Mouse (Mus musculus) forebrain, embryonic 11.5 days (tissue): ENCODE data around the gene Prrg4. TPM values are rescaled to one million over a fixed set of nuclear protein-coding genes. Genes with fewer than 3 reads are reported as not detected.

Experiments
- polyA plus RNA-seq: library from polyadenylated mRNA; unstranded; fragments of >200 nt; fragmentation: Nextera tagmentation; extraction: Ambion mirVana; gene quantifications from 2 replicates; pipeline ENCODE4 v1.2.1, GENCODE M21; 2014

The Prrg4 gene
- polyA plus RNA-seq, 1 experiment from 2014 or later = 1.1 TPM

Other genes starting within 250 kb of the Prrg4 start
- 64.9 and 68.2 TPM in 2 replicates for gene Tcp11l1, start 137.7 kb downstream of the Prrg4 start, polyA plus RNA-seq
- not detected in 2 replicates for gene Pin1rt1, start 133.5 kb downstream of the Prrg4 start, polyA plus RNA-seq
- 4.0 and 5.5 TPM in 2 replicates for gene Depdc7, start 107.0 kb downstream of the Prrg4 start, polyA plus RNA-seq
- gene Qser1, start 33.1 kb downstream of the Prrg4 start, polyA plus RNA-seq = 18.7 and 18.9 TPM in 2 replicates
- gene Ccdc73, start 17.9 kb upstream of the Prrg4 start, polyA plus RNA-seq = 5.5 and 6.6 TPM in 2 replicates
- gene Eif3m, start 167.2 kb upstream of the Prrg4 start, polyA plus RNA-seq = 262 and 276 TPM in 2 replicates
- not detected in 2 replicates for gene Gm11060, start 242.1 kb upstream of the Prrg4 start, polyA plus RNA-seq